Mouse (Mus musculus): ENCODE measurements around the gene Ltb4r2. TPM values are rescaled to one million over a fixed set of nuclear protein-coding genes. Genes with fewer than 3 reads are reported as not detected.
A peak's percentile ranks its signal among the peaks of the same experiment; 100 is the strongest.

The Ltb4r2 gene
- not detected in 2 replicates for polyA plus RNA-seq (2012)

DNA sequence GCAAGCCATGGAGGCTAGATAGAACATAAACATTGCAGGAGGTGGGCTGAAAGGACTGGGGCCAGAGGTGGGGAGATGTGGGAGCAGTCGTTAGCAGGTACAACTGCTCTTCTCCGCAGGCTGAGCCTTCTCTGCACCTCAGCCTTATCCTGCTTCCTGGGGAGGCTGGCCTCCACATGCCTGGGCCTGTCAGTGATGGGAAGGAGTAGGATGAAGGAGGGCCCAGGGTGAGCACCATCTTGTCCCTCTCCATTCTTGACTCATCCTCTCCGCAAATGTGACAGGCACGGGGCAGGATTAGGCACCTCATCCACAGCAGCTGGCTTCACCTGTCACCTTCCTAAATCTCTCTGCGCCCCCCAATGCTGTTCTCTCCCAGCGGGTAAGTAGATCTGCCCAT is at the start of gene Ltb4r2:
Ltb4r2 (plus strand) TSS at position 266 of the 400 bp plus-strand sequence.
- peaks cover 59% of the 10 kb centered on the region for H3K27me3 ChIP-seq (ENCODE audit: control insufficient read depth)
- no peak for TF ChIP-seq TAL1 (IDR thresholded peaks at IDR 0.05; ENCODE audit: low read length)
- TF ChIP-seq GATA1 (IDR thresholded peaks at IDR 0.05; ENCODE audit: low read length): no peak
- H3K36me3 ChIP-seq (ENCODE audit: control insufficient read depth): peaks cover 5% of the 10 kb centered on the region
- peaks cover 29% of the 10 kb centered on the region for H3K4me1 ChIP-seq (ENCODE audit: control insufficient read depth)
- H3K9me3 ChIP-seq (ENCODE audit: control insufficient read depth, low read length): no peaks in the 10 kb centered on the region; the same call in 1 of the 2 replicates
- peak within 1 kb of the TSS; percentile 54 for H3K4me3 ChIP-seq (replicated peaks)

DNA sequence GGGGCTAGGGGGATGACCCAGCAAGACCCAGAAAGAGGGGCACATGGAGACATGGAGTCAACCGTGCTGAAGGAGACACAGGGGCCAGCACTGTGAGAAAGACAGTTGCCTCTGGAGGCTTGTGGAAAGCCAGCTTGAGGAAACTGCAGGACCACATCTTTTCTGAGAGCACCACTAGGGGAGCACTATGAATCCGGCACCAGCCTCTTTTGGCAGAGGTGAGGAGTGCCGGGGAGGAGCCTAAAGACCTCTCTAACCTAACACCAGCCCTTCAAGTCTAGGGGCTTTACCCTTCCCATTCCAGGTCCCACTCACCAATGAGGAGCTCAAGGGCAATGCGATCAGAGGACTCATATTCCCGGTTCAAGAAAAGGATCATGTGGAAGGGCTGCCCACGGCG is 49.4 kb upstream of the Ltb4r2 start:
- peaks cover 5% of the 10 kb centered on the region for H3K36me3 ChIP-seq (ENCODE audit: control insufficient read depth)
- peaks cover 30% of the 10 kb centered on the region for H3K4me1 ChIP-seq (ENCODE audit: control insufficient read depth)
- H3K9me3 ChIP-seq (ENCODE audit: control insufficient read depth, low read length): no peaks in the 10 kb centered on the region
- peaks cover 9% of the 10 kb centered on the region for H3K27me3 ChIP-seq (ENCODE audit: control insufficient read depth)
- TF ChIP-seq TAL1 (IDR thresholded peaks at IDR 0.05; ENCODE audit: low read length): no peak
- TF ChIP-seq GATA1 (IDR thresholded peaks at IDR 0.05; ENCODE audit: low read length): no peak
- H3K4me3 ChIP-seq (replicated peaks): no peak overlapping the region

DNA sequence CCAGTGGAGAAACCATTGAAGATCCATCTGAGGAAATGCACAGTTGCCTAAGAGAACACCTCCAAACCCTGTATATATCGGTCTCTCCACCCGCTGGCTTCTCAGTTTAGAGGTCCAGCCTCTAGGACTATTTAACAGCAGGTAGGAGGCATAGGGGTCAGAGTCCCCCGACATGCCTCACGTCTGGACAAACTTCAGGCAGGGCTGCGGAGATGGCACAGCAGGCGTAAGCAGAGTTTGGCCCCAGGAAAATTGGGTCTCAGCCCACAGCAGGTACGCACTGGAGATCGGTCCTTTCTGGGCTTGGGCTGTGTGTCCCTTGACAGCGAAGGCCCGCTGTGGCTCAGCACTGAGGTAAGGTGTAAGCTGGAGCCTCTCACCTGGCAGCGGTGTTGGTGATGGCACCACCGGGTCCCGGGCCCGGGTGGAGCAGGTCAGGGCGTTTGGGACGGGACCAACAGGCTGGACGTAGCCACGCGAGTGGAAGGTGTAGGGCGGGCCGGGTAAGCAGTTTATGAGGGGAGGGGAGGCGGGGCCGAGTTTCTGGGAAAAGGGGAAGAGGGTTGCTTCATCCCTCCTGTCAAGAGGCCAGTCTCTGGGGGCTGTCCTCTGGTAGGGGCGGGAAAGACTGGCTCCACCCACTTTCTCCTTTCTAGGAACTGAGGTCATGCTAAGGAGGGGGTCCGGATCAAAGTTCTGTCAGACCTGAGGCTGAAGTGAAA is 48.1 kb upstream of the Ltb4r2 start:
- peak overlapping the region; percentile 25 for H3K4me3 ChIP-seq (replicated peaks)
- TF ChIP-seq TAL1 (IDR thresholded peaks at IDR 0.05; ENCODE audit: low read length) (no peak), GATA1 (IDR thresholded peaks at IDR 0.05; ENCODE audit: low read length) (no peak)
- H3K36me3 ChIP-seq (ENCODE audit: control insufficient read depth): peaks cover 16% of the 10 kb centered on the region
- peaks cover 9% of the 10 kb centered on the region for H3K27me3 ChIP-seq (ENCODE audit: control insufficient read depth)
- H3K9me3 ChIP-seq (ENCODE audit: control insufficient read depth, low read length): no peaks in the 10 kb centered on the region
- peaks cover 20% of the 10 kb centered on the region for H3K4me1 ChIP-seq (ENCODE audit: control insufficient read depth)

DNA sequence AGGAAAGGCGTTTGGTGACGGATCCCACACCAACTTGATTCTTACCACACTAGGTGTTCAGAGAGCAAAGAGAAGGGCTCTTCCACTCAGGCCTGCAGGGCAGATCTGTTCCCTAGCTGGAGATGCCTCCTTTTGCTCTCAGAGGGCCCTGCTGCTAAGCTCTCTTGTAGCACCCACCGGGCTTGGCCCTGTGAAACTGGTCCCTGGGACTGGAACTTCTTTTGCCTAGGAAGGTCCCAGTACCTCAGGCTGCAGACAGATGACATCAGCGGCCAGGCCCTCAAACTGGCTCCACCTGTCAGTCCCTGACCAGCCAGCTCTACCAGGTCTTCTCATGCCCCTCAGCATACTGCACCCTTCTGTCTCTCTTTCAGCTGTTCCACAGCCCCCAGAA is 47.5 kb upstream of the Ltb4r2 start, which contains the start of gene Tgm1:
Tgm1 (minus strand) TSS at position 198 of the 394 bp plus-strand sequence.
- Histone ChIP-seq H3K27me3 (ENCODE audit: control insufficient read depth) (peaks cover 9% of the 10 kb centered on the region), H3K4me1 (ENCODE audit: control insufficient read depth) (peaks cover 18% of the 10 kb centered on the region), H3K4me3 (replicated peaks) (peak within 1 kb of the TSS; percentile 25), H3K9me3 (ENCODE audit: control insufficient read depth, low read length) (no peaks in the 10 kb centered on the region), H3K36me3 (ENCODE audit: control insufficient read depth) (peaks cover 21% of the 10 kb centered on the region)
- no peak for TF ChIP-seq GATA1 (IDR thresholded peaks at IDR 0.05; ENCODE audit: low read length)
- no peak for TF ChIP-seq TAL1 (IDR thresholded peaks at IDR 0.05; ENCODE audit: low read length)

DNA sequence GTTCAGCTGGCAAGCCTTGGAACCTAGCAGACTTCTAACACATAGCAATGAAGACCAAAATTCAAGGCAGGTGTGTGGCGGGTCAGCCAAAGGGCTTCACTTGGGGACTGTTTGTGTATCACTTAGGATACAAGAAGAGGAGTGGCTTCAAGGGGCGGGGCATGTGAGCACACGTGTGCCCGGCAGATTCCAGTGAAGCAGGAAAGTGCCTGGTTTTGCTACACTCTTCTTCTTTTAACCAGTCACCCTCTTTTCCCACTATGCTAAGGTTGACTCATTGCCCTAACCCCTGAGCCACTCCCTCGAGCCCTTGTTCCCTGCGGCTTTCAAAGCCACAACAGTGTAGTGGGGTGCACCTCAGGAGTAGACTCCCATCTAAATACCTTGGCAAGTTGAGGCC is 46.3 kb upstream of the Ltb4r2 start:
- H3K9me3 ChIP-seq (ENCODE audit: control insufficient read depth, low read length): no peaks in the 10 kb centered on the region
- peaks cover 31% of the 10 kb centered on the region for H3K36me3 ChIP-seq (ENCODE audit: control insufficient read depth)
- H3K27me3 ChIP-seq (ENCODE audit: control insufficient read depth): peaks cover 9% of the 10 kb centered on the region
- H3K4me1 ChIP-seq (ENCODE audit: control insufficient read depth): peaks cover 20% of the 10 kb centered on the region
- H3K4me3 ChIP-seq (replicated peaks): no peak overlapping the region
- no peak for TF ChIP-seq GATA1 (IDR thresholded peaks at IDR 0.05; ENCODE audit: low read length)
- no peak for TF ChIP-seq TAL1 (IDR thresholded peaks at IDR 0.05; ENCODE audit: low read length)

DNA sequence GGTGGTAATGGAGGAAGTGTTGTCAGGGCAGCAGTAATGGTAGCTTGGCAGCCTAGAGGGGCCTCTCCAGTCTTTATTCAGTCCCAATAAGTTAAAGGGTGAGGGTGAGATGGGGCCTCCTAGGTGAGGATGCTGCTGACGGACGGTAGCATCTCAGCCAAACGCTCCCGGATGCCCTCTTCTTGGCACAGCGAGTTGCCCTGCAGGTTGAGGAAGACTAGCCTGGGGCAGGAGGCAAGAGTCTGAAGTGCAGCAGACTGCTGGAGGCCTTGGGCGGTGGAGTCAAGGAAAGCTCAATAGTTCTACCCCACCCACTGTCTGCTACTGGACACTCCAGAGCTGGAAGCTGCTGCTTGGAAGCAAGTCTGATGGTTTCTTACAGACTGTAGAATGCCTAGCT is 45.0 kb upstream of the Ltb4r2 start:
- H3K4me3 ChIP-seq (replicated peaks): no peak overlapping the region
- peaks cover 9% of the 10 kb centered on the region for H3K27me3 ChIP-seq (ENCODE audit: control insufficient read depth)
- H3K36me3 ChIP-seq (ENCODE audit: control insufficient read depth): peaks cover 31% of the 10 kb centered on the region
- peaks cover 22% of the 10 kb centered on the region for H3K4me1 ChIP-seq (ENCODE audit: control insufficient read depth)
- no peaks in the 10 kb centered on the region for H3K9me3 ChIP-seq (ENCODE audit: control insufficient read depth, low read length)
- TF ChIP-seq TAL1 (IDR thresholded peaks at IDR 0.05; ENCODE audit: low read length): no peak
- TF ChIP-seq GATA1 (IDR thresholded peaks at IDR 0.05; ENCODE audit: low read length): no peak

DNA sequence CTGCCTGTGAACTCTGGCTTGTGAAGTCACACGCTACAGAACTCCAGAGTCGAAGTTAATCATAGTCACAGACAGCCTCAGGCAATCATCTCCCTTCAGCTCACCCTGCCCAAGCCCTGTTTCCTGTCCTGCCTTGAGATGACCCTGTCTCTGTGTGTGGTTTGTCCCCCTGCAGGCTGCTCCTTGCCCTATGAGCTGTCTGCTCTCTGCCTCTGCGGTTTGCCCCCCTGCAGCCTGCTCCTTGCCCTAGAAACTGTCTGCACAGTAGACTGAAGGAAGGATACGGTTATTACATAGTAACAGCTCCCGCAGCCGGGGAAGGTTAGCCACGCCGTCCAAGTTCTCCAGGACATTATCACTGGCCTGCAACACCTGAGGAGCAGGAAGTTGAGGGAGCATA is 44.3 kb upstream of the Ltb4r2 start:
- H3K9me3 ChIP-seq (ENCODE audit: control insufficient read depth, low read length): no peaks in the 10 kb centered on the region
- no peak overlapping the region for H3K4me3 ChIP-seq (replicated peaks)
- peaks cover 9% of the 10 kb centered on the region for H3K27me3 ChIP-seq (ENCODE audit: control insufficient read depth)
- peaks cover 25% of the 10 kb centered on the region for H3K4me1 ChIP-seq (ENCODE audit: control insufficient read depth)
- no peak for TF ChIP-seq GATA1 (IDR thresholded peaks at IDR 0.05; ENCODE audit: low read length)
- TF ChIP-seq TAL1 (IDR thresholded peaks at IDR 0.05; ENCODE audit: low read length): no peak
- H3K36me3 ChIP-seq (ENCODE audit: control insufficient read depth): peaks cover 31% of the 10 kb centered on the region

DNA sequence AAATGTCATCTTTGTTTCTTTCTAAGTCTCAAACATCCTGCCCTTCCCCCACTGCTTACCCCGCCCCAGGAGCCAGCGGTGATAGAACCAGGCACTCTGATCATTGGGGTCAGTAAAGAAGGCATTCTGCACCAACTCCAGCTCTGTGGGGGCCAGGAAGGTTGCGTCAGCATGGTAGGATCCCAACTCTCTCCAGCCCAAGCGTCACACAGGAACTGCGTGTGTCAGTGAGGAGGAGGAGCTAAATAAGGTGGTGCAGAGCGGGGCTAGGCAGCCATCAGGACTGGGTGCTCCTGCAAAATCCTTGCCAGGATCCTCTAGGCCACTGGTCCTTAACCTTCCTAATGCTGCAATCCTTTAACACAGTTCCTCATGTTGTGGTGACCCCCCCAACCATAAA is 41.5 kb upstream of the Ltb4r2 start:
- H3K9me3 ChIP-seq (ENCODE audit: control insufficient read depth, low read length): no peaks in the 10 kb centered on the region
- H3K36me3 ChIP-seq (ENCODE audit: control insufficient read depth): peaks cover 31% of the 10 kb centered on the region
- H3K4me3 ChIP-seq (replicated peaks): no peak overlapping the region
- H3K4me1 ChIP-seq (ENCODE audit: control insufficient read depth): peaks cover 40% of the 10 kb centered on the region
- no peaks in the 10 kb centered on the region for H3K27me3 ChIP-seq (ENCODE audit: control insufficient read depth)
- no peak for TF ChIP-seq TAL1 (IDR thresholded peaks at IDR 0.05; ENCODE audit: low read length)
- TF ChIP-seq GATA1 (IDR thresholded peaks at IDR 0.05; ENCODE audit: low read length): no peak

DNA sequence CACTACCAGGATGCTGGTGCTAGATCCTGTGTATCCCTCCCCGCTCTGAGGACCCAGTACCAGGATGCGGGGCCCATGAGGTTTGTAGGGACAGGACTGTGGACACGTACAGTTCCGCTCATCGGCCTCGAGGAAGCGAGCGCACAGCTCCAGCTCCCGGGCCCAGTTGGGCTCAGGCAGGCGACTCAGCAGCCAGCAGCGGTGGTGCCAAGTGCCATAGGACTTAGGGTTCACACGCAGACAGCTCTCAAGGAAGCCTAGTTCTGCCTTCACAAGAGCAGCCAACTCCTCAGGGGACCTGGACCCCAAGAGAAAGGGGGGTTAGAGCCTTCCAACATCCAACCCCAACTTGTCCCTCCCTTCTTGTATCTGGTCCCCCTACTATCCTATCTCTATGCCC is 40.6 kb upstream of the Ltb4r2 start:
- peaks cover 40% of the 10 kb centered on the region for H3K4me1 ChIP-seq (ENCODE audit: control insufficient read depth)
- no peaks in the 10 kb centered on the region for H3K9me3 ChIP-seq (ENCODE audit: control insufficient read depth, low read length)
- TF ChIP-seq TAL1 (IDR thresholded peaks at IDR 0.05; ENCODE audit: low read length) (no peak), GATA1 (IDR thresholded peaks at IDR 0.05; ENCODE audit: low read length) (no peak)
- peaks cover 31% of the 10 kb centered on the region for H3K36me3 ChIP-seq (ENCODE audit: control insufficient read depth)
- H3K4me3 ChIP-seq (replicated peaks): no peak overlapping the region
- no peaks in the 10 kb centered on the region for H3K27me3 ChIP-seq (ENCODE audit: control insufficient read depth)
